Mouse (Mus musculus): ENCODE results near the gene Trpm8.

- no peak for TF ChIP-seq CTCF (IDR thresholded peaks at IDR 0.05; ENCODE audit: low read depth)
- TF ChIP-seq EP300 (IDR thresholded peaks at IDR 0.05; ENCODE audit: low read depth) = no peak
These were observed 155.8 kb downstream of the Trpm8 start for GRCm38 (mm10) chr1:88433096-88433883.

All from heart, postnatal 0 days (tissue).